Mouse (Mus musculus) testis, adult 2 months (tissue): ENCODE measurements around the gene Rpl18.
A peak's percentile ranks its signal among the peaks of the same experiment; 100 is the strongest.

ENCODE experiments used
- CTCF ChIP-seq: fragments of 200-500 bp; IDR thresholded peaks from 2 replicates; pipeline ENCODE4 v1.5.1; 2012; ENCODE audit warnings: low read depth, mild to moderate bottlenecking, inconsistent platforms, low read length, moderate library complexity; ENCODE audit not compliant: control insufficient read depth, insufficient read depth, insufficient replicate concordance
- POLR2A ChIP-seq: fragments of 200-500 bp; IDR thresholded peaks from 2 replicates; pipeline ENCODE4 v1.6.1; 2012; ENCODE audit warnings: low read depth, mild to moderate bottlenecking, inconsistent platforms, low read length, moderate library complexity; ENCODE audit not compliant: control insufficient read depth

- TF ChIP-seq CTCF (peak; percentile 64; the same call in 1 of the 2 replicates), POLR2A (no peak)
Measured at GRCm38 (mm10) chr7:45739162-45739763, 24.0 kb downstream of the Rpl18 start.
